Mouse (Mus musculus): ENCODE measurements around the gene Ccdc34.

DNA sequence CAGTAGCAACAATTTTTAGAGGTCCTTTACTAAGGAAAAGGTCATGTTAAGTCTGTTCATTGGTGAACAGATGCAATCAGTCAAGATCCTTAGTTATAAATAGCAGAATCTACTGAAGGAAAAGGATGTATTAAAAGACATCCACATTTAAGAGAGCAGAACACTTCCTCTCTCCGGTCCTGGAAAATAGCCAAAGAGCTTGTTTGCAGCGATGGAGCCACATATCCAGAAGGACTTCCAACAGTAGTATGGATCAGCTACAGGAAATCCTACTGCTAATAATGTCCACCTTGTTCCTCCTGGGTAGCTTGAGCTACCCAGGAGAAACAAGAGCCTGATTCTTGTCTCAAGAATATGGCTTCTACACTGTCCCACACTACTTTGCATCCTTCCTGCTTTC is 205.2 kb downstream of the Ccdc34 start:
- no peak for TF ChIP-seq MAX (IDR thresholded peaks at IDR 0.05; ENCODE audit: low read depth)
- TF ChIP-seq POLR2A (IDR thresholded peaks at IDR 0.05; ENCODE audit: insufficient read length, low read depth): no peak
- no peak for TF ChIP-seq MYOD1 (IDR thresholded peaks at IDR 0.05; ENCODE audit: control insufficient read depth in 1 of 3, insufficient read length in 2 of 3, low read depth in 2 of 3)
- no peak for TF ChIP-seq TCF12 (IDR thresholded peaks at IDR 0.05; ENCODE audit: insufficient read depth, poor library complexity, severe bottlenecking)
- no peak for TF ChIP-seq USF1 (IDR thresholded peaks at IDR 0.05; ENCODE audit: low read depth)
- no peak for TF ChIP-seq SRF (IDR thresholded peaks at IDR 0.05; ENCODE audit: control insufficient read depth, insufficient read length, low read depth)
- TF ChIP-seq MYOG (IDR thresholded peaks at IDR 0.05; ENCODE audit: control insufficient read depth in 1 of 3, insufficient read depth in 1 of 3, insufficient read length in 2 of 3, low read depth in 2 of 3): no peak
- TF ChIP-seq E2F4 (IDR thresholded peaks at IDR 0.05; ENCODE audit: insufficient read depth): no peak

Data from myocyte (in vitro differentiated cells).